Mouse (Mus musculus): ENCODE measurements around the gene Coasy.

DNA sequence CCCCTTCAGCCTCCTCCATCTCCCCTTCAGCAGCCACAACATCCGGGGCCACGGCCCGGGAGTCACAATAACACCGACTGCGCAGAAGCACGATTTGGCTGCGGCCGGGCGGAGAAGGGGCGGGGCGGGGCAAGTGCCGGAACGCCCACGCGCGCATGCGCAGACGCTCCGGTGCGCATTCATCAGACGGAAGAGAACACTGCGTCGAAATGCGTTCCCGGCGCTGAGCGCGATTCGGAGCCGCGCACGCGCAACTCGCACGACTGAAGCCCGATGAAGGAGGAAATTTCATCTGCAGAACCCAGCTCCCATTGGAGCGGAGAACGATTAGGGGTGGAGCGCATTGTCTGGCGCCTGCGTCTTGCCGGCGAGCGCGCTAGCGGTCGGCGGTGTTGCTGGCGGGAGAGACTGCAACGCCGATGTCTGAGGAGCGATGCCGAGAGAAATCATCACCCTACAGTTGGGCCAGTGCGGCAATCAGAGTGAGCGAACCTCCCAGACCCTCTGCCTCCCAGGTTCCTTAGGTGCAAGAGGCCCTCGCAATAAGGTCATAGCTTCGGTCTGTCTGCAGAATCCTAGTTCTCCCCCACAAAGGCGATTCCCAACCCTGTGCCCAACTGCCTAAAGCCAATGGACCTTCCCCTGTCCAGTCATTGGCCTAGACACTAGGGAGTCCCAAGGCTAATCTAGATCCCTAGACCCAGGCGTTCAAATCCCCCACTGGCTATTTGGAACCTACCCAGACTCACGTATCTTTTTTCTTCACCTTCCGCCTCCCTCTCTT is 37.6 kb downstream of the Coasy start, which contains the start of the genes Retreg3 and Tubg1:
- TF ChIP-seq POLR2A (IDR thresholded peaks at IDR 0.05; ENCODE audit: low read depth, low read length) = peak; percentile 88
- TF ChIP-seq CTCF (conservative IDR thresholded peaks at IDR 0.05; ENCODE audit: insufficient read depth, insufficient read length, low read depth, low read length) = 0 out of 2 replicates have a peak, but pooled peaks have one; percentile 11

Data from kidney, adult 2 months (tissue).